Mouse (Mus musculus) lung, embryonic 15.5 days (tissue): Measurements from ENCODE around the gene Zbtb7a. TPM values are rescaled to one million over a fixed set of nuclear protein-coding genes. Genes with fewer than 3 reads are reported as not detected.
A peak's percentile ranks its signal among the peaks of the same experiment; 100 is the strongest.
"Not testable (repeated sequence)": the region's sequence is repeated elsewhere in the genome, so short reads cannot be mapped to it uniquely, and the experiment has no call there.

Experiments used
- ATAC-seq: fragments of 200-750 bp; cut with Nextera tagmentation; 2 replicates; pipeline ENCODE4 v1.8.0; 2017; ENCODE audit warnings: moderate number of reproducible peaks, borderline replicate concordance; ENCODE audit not compliant: low FRiP score, low TSS enrichment; ENCODE audit errors: extremely low read depth
- H3K27ac ChIP-seq: fragments of 300-500 bp; sonication (generic); 2 replicates; pipeline ENCODE4 v1.5.1; 2015; ENCODE audit warnings: moderate library complexity, mild to moderate bottlenecking, inconsistent platforms
- H3K27me3 ChIP-seq: fragments of 300-500 bp; sonication (generic); 2 replicates; pipeline ENCODE4 v1.6.1; 2015; ENCODE audit warnings: inconsistent platforms
- H3K36me3 ChIP-seq: fragments of 300-500 bp; sonication (generic); 2 replicates; pipeline ENCODE4 v1.6.1; 2015; ENCODE audit warnings: inconsistent platforms
- H3K4me1 ChIP-seq: fragments of 300-500 bp; sonication (generic); 2 replicates; pipeline ENCODE4 v1.6.1; 2015; ENCODE audit warnings: inconsistent platforms
- H3K4me2 ChIP-seq: fragments of 300-500 bp; sonication (generic); 2 replicates; pipeline ENCODE4 v1.6.1; 2015; ENCODE audit warnings: inconsistent platforms, mild to moderate bottlenecking, moderate library complexity
- H3K4me3 ChIP-seq: fragments of 300-500 bp; sonication (generic); 2 replicates; pipeline ENCODE4 v1.5.1; 2015; ENCODE audit warnings: mild to moderate bottlenecking, inconsistent platforms
- H3K9ac ChIP-seq: fragments of 300-500 bp; sonication (generic); 2 replicates; pipeline ENCODE4 v1.6.1; 2015; ENCODE audit warnings: inconsistent platforms
- H3K9me3 ChIP-seq: fragments of 300-500 bp; sonication (generic); 2 replicates; pipeline ENCODE4 v1.6.1; 2016; ENCODE audit warnings: inconsistent platforms
- WGBS: fragments of 180-500 bp; shearing (Covaris S2); methylation state at CpG from one replicate; pipeline ENCODE4 v1.1.7; 2015; 5-methylcytosine and 5-hydroxymethylcytosine counted together
- polyA plus RNA-seq: library from polyadenylated mRNA; unstranded; fragments of >200 nt; fragmentation: Nextera tagmentation; extraction: Ambion mirVana; gene quantifications from 2 replicates; pipeline ENCODE4 v1.2.1, GENCODE M21; 2015

Gene Zbtb7a
- polyA plus RNA-seq, 1 experiment from 2014 or later: 36.9 TPM

DNA sequence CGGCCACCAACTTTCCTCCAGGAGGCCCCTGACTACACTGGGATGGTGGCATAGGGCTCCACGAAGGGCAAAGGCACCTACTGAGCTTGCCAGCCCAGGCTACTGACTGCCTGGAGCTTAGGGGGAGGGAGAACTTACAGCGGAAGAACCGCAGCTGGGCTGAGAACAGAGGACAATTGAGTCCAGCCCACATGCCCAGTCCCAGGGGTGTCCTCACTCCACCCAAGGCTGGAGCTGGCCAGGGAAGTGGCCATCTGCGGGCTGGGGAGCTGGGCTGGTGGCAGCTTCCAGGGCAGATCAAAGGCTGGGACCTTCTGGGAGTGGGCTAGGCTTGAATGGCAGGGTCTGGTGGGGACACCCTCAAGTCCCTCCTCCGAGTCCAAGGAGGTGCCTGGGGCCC lies 19.7 kb downstream of the Zbtb7a start:
- Histone ChIP-seq H3K27me3 (no peaks in the 10 kb centered on the region), H3K36me3 (peaks cover 73% of the 10 kb centered on the region), H3K4me2 (no peak overlapping the region), H3K4me1 (no peaks in the 10 kb centered on the region), H3K9ac (no peak overlapping the region), H3K27ac (no peak overlapping the region), H3K4me3 (no peak overlapping the region), H3K9me3 (no peaks in the 10 kb centered on the region)
- 80% methylated on average over 6 of the region's 6 CpGs for WGBS
- no peak for ATAC-seq

GRCm38 (mm10) chr10:81161602-81162317 lies 26.7 kb downstream of the Zbtb7a start:
- Histone ChIP-seq H3K27ac (no peak overlapping the region), H3K4me3 (no peak overlapping the region), H3K4me1 (peaks cover 17% of the 10 kb centered on the region), H3K4me2 (no peak overlapping the region), H3K9me3 (no peaks in the 10 kb centered on the region), H3K27me3 (no peaks in the 10 kb centered on the region), H3K36me3 (peaks cover 50% of the 10 kb centered on the region), H3K9ac (no peak overlapping the region)
- 83% methylated on average over 8 of the region's 8 CpGs for WGBS
- no peak for ATAC-seq

DNA sequence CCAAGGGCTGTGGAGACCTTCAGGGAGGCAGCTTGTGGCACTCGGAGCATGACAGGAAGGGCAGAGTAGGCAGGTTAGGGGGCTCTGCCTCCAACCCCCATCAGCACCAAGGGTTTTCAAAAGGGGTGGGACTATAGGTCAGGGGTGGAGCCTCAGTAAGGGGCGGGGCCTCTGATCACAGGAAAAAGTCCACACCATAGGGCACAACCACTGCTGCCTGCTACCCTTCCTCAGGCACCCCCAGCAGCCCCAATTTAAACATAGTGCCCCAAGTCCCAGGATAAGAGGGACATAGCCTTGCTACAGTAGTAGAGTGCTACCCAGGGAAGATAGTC lies 27.3 kb downstream of the Zbtb7a start:
- ATAC-seq: no peak
- Histone ChIP-seq H3K9me3 (no peaks in the 10 kb centered on the region), H3K27ac (no peak overlapping the region)

GRCm38 (mm10) chr10:81165118-81165517 lies 30.1 kb downstream of the Zbtb7a start:
- Histone ChIP-seq H3K27ac (no peak overlapping the region), H3K4me2 (no peak overlapping the region), H3K9me3 (no peaks in the 10 kb centered on the region), H3K9ac (no peak overlapping the region), H3K4me1 (peaks cover 30% of the 10 kb centered on the region), H3K27me3 (no peaks in the 10 kb centered on the region), H3K4me3 (no peak overlapping the region), H3K36me3 (peaks cover 30% of the 10 kb centered on the region)
- WGBS: 56% methylated on average over 8 of the region's 8 CpGs
- no peak for ATAC-seq

More for the DNA sequence above, 27.3 kb downstream of the Zbtb7a start:
- Histone ChIP-seq H3K4me1 (peaks cover 20% of the 10 kb centered on the region), H3K4me2 (no peak overlapping the region), H3K27me3 (no peaks in the 10 kb centered on the region), H3K9ac (no peak overlapping the region), H3K36me3 (peaks cover 45% of the 10 kb centered on the region), H3K4me3 (no peak overlapping the region)
- 60% methylated on average over 2 of the region's 2 CpGs for WGBS

DNA sequence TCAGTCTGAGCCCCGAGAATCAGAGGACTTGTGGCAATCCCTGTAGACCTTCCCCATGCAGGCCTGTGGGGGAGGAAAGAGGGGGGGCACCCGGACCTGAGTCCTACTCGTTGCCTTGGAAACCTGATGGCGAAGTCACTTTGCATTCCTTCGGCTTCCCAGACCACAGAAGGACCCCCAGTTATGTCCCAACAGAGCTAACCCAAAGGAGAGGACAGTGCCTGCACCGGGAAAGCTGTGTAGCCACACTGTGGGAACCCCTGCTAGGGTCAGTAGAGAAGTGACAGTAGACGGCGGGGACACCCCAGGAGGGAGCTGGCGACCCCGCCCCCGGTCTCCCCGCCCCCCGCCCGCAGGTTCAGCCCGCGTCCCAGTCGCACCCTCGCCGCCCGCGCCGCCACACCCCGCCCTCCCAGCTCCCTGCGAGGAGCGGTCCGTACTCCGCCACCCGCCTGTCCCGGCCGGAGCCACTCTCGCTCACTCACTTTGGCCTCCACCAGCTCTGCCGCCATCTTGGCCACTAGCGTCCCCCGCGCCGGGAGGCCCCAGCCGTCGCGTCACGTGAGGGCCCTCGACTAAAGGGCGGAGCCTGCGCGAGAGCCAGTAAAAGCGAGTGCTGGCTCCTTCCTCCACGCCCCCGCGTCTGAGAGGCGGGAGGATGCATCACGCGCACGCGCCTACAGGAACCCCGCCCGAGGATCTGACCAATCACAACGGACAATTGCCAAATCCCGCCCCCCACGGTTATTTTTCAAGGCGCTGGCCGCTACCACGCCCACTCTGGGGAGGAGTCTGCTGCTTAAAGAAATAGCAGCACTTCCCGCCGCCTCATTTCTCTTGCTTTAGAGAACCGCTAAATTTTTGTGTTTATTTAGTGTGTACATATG lies 32.4 kb downstream of the Zbtb7a start, which contains the start of gene Pias4:
Gene Pias4 (minus strand): TSS at position 724 of the 887 bp plus-strand sequence.
- H3K9me3 ChIP-seq: no peaks in the 10 kb centered on the region
- H3K4me2 ChIP-seq: peak within 1 kb of the TSS; percentile 77
- peak within 1 kb of the TSS; percentile 78 for H3K9ac ChIP-seq
- peak within 1 kb of the TSS; percentile 79 for H3K27ac ChIP-seq
- H3K4me3 ChIP-seq: peak within 1 kb of the TSS; percentile 80
- no peaks in the 10 kb centered on the region for H3K27me3 ChIP-seq
- WGBS: under 1% methylated on average over 59 of the region's 64 CpGs
- peaks cover 30% of the 10 kb centered on the region for H3K4me1 ChIP-seq
- peaks cover 11% of the 10 kb centered on the region for H3K36me3 ChIP-seq
- peak; percentile 90 for ATAC-seq

- peaks cover 6% of the 10 kb centered on the region for H3K36me3 ChIP-seq
- peak overlapping the region; percentile 77 for H3K4me2 ChIP-seq
- peaks cover 32% of the 10 kb centered on the region for H3K4me1 ChIP-seq
- H3K27me3 ChIP-seq: no peaks in the 10 kb centered on the region
- H3K4me3 ChIP-seq: peak overlapping the region; percentile 80
- peak overlapping the region; percentile 46; the same call in 1 of the 2 replicates for H3K9ac ChIP-seq
- 11% methylated on average over 5 of the region's 5 CpGs for WGBS
- peak overlapping the region; percentile 79 for H3K27ac ChIP-seq
- no peaks in the 10 kb centered on the region for H3K9me3 ChIP-seq
- peak; percentile 52 for ATAC-seq
Observed at GRCm38 (mm10) chr10:81168087-81168431, 33.0 kb downstream of the Zbtb7a start.

DNA sequence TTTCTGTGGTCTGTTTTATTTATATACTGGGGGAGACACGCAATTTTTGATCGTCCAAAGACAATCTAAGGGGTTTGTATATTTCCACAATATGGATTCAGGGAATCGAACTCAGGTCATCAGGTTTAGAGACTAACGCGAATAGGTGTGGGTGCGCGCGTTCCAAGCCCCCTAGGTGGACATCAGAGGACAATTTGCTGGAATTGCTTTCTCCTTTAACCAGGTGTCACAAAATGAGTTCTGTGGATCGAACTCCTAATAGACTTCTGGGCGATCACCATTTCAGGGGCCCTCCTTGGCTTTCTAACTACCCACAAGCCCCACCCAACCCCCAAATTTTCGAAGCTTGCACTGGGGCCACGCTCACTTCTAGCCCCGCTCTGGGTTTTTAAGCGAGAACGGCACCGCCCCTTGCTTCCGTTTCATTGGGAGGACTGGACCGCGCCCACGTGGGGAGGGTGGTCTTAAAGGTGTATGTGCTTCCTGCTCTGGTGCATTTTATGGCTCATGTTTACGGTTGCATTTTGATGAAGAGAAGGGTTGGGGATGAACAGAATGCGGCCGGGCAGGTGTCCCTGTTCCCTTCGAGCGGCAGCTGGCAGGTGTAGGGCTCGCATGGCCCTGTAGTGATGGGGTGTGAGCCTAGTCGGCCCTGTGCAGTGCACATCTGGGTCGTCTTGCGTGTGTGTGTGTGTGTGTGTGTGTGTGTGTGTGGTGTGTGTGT lies 33.7 kb downstream of the Zbtb7a start:
- Histone ChIP-seq H3K4me2 (peak overlapping the region; percentile 77), H3K4me3 (peak overlapping the region; percentile 80), H3K9ac (peak overlapping the region; percentile 46), H3K9me3 (no peaks in the 10 kb centered on the region), H3K27ac (peak overlapping the region; percentile 79), H3K4me1 (peaks cover 38% of the 10 kb centered on the region), H3K36me3 (peaks cover 2% of the 10 kb centered on the region), H3K27me3 (no peaks in the 10 kb centered on the region)
- ATAC-seq: peak; percentile 50
- 2% methylated on average over 29 of the region's 29 CpGs for WGBS

DNA sequence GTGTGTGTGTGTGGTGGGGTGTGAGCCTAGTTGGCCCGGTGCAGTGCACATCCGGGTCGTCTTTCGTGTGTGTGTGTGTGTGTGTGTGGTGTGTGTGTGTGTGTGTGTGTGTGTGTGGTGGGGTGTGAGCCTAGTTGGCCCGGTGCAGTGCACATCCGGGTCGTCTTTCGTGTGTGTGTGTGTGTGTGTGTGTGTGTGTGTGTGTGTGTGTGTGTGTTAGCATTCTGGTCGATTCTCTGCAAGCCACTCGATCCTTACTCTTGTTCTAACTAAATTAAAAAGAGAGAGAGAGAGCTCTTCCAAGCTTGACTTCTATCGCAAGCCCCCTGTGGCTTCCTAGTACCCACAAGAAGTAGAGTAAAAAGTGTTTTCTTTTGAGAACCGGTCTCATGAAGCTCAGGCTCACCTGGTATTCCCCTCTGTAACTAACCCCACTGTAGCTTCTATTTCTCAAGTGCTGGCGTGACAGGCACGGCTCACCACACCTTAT lies 34.4 kb downstream of the Zbtb7a start:
- H3K36me3 ChIP-seq, H3K9me3 ChIP-seq, H3K9ac ChIP-seq, H3K27me3 ChIP-seq, H3K4me3 ChIP-seq: not testable (repeated sequence)
- peaks cover 45% of the 10 kb centered on the region for H3K4me1 ChIP-seq
- H3K27ac ChIP-seq: peak overlapping the region; percentile 44; the same call in 1 of the 2 replicates
- ATAC-seq: 0 out of 2 replicates have a peak, but pooled peaks have one; percentile 20
- peak overlapping the region; percentile 77 for H3K4me2 ChIP-seq
- WGBS: 19% methylated on average over 11 of the region's 14 CpGs

GRCm38 (mm10) chr10:81173132-81173531 lies 38.1 kb downstream of the Zbtb7a start:
- ATAC-seq: no peak
- 9% methylated on average over 21 of the region's 21 CpGs for WGBS

DNA sequence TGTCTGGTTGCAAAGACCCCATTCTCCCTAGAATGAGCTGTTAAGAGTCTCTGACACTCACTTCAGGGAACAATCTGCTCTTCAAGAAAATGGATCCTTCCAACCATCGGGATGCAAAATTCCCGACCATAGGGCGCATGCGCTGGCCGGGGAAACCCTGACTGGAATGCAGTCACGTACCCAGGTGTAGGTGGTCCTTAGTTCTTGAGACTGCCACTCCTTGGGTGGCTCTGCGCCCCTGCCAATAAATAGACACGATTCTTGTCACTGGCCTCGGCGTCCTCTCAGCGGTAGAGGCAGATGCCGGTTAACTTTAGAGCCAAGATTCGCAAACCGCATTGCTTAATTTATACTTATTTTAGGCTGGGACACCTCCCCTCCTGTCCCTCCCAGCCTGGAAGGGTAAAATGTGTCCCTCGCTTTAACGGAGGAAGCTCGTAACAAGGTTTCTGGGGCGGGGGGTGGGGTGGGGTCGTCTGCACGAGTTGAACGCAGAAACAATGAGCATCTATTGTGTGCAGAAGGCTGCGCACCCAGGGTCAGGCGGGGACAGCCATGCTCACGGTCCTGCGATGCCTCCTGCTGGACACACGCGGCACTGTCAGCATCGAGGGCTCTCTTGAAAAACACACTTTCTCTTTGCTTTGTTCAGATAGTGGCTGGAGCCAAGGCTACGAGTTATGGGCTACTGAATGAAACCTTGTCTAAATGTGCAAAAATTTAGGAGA lies 39.8 kb downstream of the Zbtb7a start:
- Histone ChIP-seq H3K4me2 (peak overlapping the region; percentile 64), H3K4me1 (peaks cover 47% of the 10 kb centered on the region), H3K36me3 (peaks cover 24% of the 10 kb centered on the region), H3K27ac (peak overlapping the region; percentile 87), H3K27me3 (no peaks in the 10 kb centered on the region), H3K9me3 (no peaks in the 10 kb centered on the region), H3K4me3 (peak overlapping the region; percentile 34), H3K9ac (peak overlapping the region; percentile 43)
- WGBS: 2% methylated on average over 29 of the region's 29 CpGs
- ATAC-seq: peak; percentile 50; the same call in 1 of the 2 replicates

More at GRCm38 (mm10) chr10:81173132-81173531, 38.1 kb downstream of the Zbtb7a start:
- H3K4me3 ChIP-seq: 0 out of 2 replicates have a peak overlapping the region, but pooled peaks have one; percentile 14
- H3K9me3 ChIP-seq: no peaks in the 10 kb centered on the region
- H3K4me2 ChIP-seq: peak overlapping the region; percentile 43
- no peaks in the 10 kb centered on the region for H3K27me3 ChIP-seq
- peak overlapping the region; percentile 76 for H3K27ac ChIP-seq
- H3K9ac ChIP-seq: peak overlapping the region; percentile 31
- peaks cover 45% of the 10 kb centered on the region for H3K4me1 ChIP-seq
- peaks cover 7% of the 10 kb centered on the region for H3K36me3 ChIP-seq

- not testable (repeated sequence) for H3K27me3 ChIP-seq, ATAC-seq, H3K9me3 ChIP-seq
- peak overlapping the region; percentile 78 for H3K4me2 ChIP-seq
- 12% methylated on average over 3 of the region's 4 CpGs for WGBS
- peak overlapping the region; percentile 87 for H3K27ac ChIP-seq
- H3K4me3 ChIP-seq: peak overlapping the region; percentile 34
- H3K9ac ChIP-seq: 0 out of 2 replicates have a peak overlapping the region, but pooled peaks have one; percentile 43
- peaks cover 47% of the 10 kb centered on the region for H3K4me1 ChIP-seq
- H3K36me3 ChIP-seq: peaks cover 29% of the 10 kb centered on the region
Observed at GRCm38 (mm10) chr10:81175345-81175701, 40.3 kb downstream of the Zbtb7a start.
